Mouse (Mus musculus) thymus, adult 2 months (tissue): Measurements from ENCODE around the gene Bmt2. TPM values are rescaled to one million over a fixed set of nuclear protein-coding genes. Genes with fewer than 3 reads are reported as not detected.

Experiments
- DNase-seq: peaks from one replicate; pipeline ENCODE4 v3.0.0; 2021
- H3K27ac ChIP-seq: fragments of 200-500 bp; 2 replicates; pipeline ENCODE4 v1.5.1; 2012; ENCODE audit warnings: low read length, control low read depth; ENCODE audit not compliant: control insufficient read depth, insufficient read depth
- H3K27me3 ChIP-seq: fragments of 200-500 bp; 2 replicates; pipeline ENCODE4 v1.6.1; 2012; ENCODE audit warnings: mild to moderate bottlenecking, low read length, moderate library complexity, mixed read lengths; ENCODE audit not compliant: control insufficient read depth, insufficient read depth
- H3K36me3 ChIP-seq: fragments of 200-500 bp; 2 replicates; pipeline ENCODE4 v1.6.1; 2012; ENCODE audit warnings: mild to moderate bottlenecking, low read length, moderate library complexity; ENCODE audit not compliant: control insufficient read depth, insufficient read depth
- H3K4me1 ChIP-seq: fragments of 200-500 bp; replicated peaks from 2 replicates; pipeline ENCODE4 v1.6.1; 2012; ENCODE audit warnings: low read length; ENCODE audit not compliant: control insufficient read depth, insufficient read depth
- H3K4me3 ChIP-seq: fragments of 200-500 bp; 2 replicates; pipeline ENCODE4 v1.5.1; 2012; ENCODE audit warnings: mild to moderate bottlenecking, low read length, control low read depth, moderate library complexity; ENCODE audit not compliant: control insufficient read depth, insufficient read depth
- CTCF ChIP-seq: fragments of 200-500 bp; IDR thresholded peaks from 2 replicates; pipeline ENCODE4 v1.5.1; 2012; ENCODE audit warnings: mild to moderate bottlenecking, control low read depth, low read length, moderate library complexity, borderline replicate concordance; ENCODE audit not compliant: control insufficient read depth, poor library complexity, insufficient read depth; ENCODE audit errors: extremely low read depth
- POLR2A ChIP-seq: fragments of 200-500 bp; IDR thresholded peaks from 2 replicates; pipeline ENCODE4 v1.6.1; 2012; ENCODE audit warnings: mild to moderate bottlenecking, low read length, control low read depth, moderate library complexity; ENCODE audit not compliant: control insufficient read depth, poor library complexity, insufficient read depth; ENCODE audit errors: extremely low read depth
- WGBS: fragments of 180-500 bp; shearing (Covaris S2); methylation state at CpG from one replicate; pipeline ENCODE4 v1.1.7; 2018; 5-methylcytosine and 5-hydroxymethylcytosine counted together
- polyA plus RNA-seq: library from polyadenylated mRNA; depleted of rRNA; stranded (reverse); fragments of >200 nt; gene quantifications from 2 replicates; pipeline ENCODE4 v1.2.3, GENCODE M21; 2012

Bmt2 gene
- polyA plus RNA-seq, 1 experiment, result 3.3 TPM

- TF ChIP-seq POLR2A, result no peak
- no peak for TF ChIP-seq CTCF
- DNase-seq, result no peak
These were observed 12.6 kb upstream of the Bmt2 start for GRCm38 (mm10) chr6:13690398-13690797.

DNA sequence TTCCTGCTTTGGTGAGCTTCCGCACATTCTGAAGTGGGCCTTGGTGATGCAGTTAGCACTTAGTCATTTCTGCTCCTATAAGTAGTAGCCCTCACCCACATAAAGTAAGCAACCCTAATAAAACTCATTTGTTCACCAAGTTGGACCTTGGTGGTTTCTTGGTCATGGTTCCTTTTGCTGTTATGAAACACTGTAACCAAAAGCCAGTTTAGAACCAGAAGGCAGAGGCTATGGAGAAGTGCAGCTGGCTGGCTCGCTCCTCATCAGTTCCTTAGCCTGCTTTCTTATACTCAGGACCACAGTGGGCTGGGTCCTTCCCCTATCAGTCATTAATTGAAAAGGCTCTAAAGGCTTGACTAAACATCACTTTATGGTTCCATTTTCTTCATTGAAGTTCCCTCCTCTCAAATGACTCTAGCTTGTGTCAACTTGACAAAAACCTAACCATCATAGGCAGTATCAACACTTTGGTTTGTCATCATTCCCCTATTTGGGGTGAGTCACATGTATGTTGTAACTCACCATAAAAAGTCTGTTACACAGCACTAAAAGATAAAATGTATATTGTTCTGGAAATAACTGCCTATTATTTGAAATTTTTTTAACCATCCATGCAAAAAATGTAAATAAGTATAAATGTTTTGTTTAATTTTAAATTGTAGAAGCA, 6.3 kb upstream of the Bmt2 start:
- WGBS, result 94% methylated on average over 2 of the region's 2 CpGs
- H3K4me3 ChIP-seq, result no peak overlapping the region

More at GRCm38 (mm10) chr6:13690398-13690797, 12.6 kb upstream of the Bmt2 start:
- Histone ChIP-seq H3K4me3 (no peak overlapping the region), H3K27me3 (no peaks in the 10 kb centered on the region), H3K27ac (no peak overlapping the region), H3K4me1 (no peaks in the 10 kb centered on the region), H3K36me3 (no peaks in the 10 kb centered on the region)

GRCm38 (mm10) chr6:13678349-13678748, 583 bp upstream of the Bmt2 start:
- Histone ChIP-seq H3K36me3 (no peaks in the 10 kb centered on the region), H3K27ac (peak overlapping the region; percentile 71; the same call in 1 of the 2 replicates), H3K27me3 (no peaks in the 10 kb centered on the region), H3K4me3 (peak overlapping the region; percentile 46), H3K4me1 (peaks cover 8% of the 10 kb centered on the region)
- no peak for DNase-seq
- TF ChIP-seq POLR2A (no peak), CTCF (no peak)
- 37% methylated on average over 5 of the region's 5 CpGs for WGBS

More for the DNA sequence above, 6.3 kb upstream of the Bmt2 start:
- H3K27ac ChIP-seq, result no peak overlapping the region
- no peak for DNase-seq
- no peaks in the 10 kb centered on the region for H3K4me1 ChIP-seq
- no peak for TF ChIP-seq POLR2A
- no peaks in the 10 kb centered on the region for H3K27me3 ChIP-seq
- no peaks in the 10 kb centered on the region for H3K36me3 ChIP-seq

- Histone ChIP-seq H3K4me1 (peaks cover 8% of the 10 kb centered on the region), H3K27me3 (no peaks in the 10 kb centered on the region), H3K4me3 (peak overlapping the region; percentile 76), H3K27ac (peak overlapping the region; percentile 20; the same call in 1 of the 2 replicates), H3K36me3 (no peaks in the 10 kb centered on the region)
- peak; percentile 51 for DNase-seq
- TF ChIP-seq CTCF, result no peak
- TF ChIP-seq POLR2A, result no peak
- WGBS, result under 1% methylated on average over 43 of the region's 43 CpGs
These were observed 515 bp downstream of the Bmt2 start for GRCm38 (mm10) chr6:13677141-13677761.

DNA sequence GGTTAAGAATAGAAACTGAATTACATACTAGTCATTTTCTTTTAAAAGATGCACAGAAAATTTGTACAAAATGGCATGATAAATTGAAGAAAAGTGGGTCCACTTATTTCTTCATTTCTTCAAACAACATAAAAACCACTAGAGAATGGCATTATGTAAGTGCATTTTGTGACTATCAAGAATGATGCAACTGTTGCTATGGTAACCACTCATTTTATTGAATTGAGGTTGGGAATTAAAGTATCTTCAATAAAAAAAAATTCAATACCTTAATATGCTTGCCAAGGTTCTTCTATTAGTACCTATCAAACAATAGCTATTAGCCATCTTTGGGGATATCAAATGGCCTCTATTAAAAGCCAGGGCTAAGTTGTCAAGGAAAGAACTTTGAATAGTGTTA, 1.6 kb downstream of the Bmt2 start:
- no peak for DNase-seq
- Histone ChIP-seq H3K4me1 (peaks cover 8% of the 10 kb centered on the region), H3K4me3 (no peak overlapping the region), H3K27ac (no peak overlapping the region), H3K27me3 (no peaks in the 10 kb centered on the region), H3K36me3 (no peaks in the 10 kb centered on the region)
- TF ChIP-seq POLR2A (no peak), CTCF (no peak)

DNA sequence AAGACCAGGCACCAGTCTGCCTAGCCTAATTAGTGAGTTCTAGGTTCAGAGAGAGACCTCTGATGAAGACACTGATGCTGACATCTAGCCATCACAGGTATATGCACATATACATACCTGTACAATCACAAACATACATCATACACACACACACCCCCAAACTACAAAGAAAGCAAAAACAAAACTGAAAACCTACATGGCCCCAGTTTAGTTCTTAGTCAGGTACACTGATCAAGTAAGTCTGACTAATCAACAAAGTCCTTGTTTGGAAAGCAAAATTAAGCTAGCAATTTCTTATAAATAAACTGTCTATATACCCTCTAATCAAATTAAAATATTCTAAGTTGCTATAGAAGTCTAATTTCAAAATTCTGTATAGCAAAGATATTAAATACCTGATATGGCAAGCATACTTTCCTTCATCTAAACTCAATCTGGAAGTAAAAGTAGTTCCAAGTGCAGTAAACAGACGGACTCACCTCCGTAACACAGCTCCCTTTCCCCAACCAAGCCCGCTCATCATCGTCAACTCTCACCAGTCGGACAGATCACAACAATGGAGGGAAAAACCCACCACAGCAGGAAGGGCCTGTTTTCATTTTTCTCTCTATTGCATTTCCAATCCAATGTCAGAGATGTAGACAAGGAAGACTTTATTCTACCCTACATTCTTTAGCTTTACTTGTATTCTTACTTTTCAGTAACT, 3.0 kb downstream of the Bmt2 start:
- Histone ChIP-seq H3K27me3 (no peaks in the 10 kb centered on the region), H3K4me3 (no peak overlapping the region), H3K4me1 (peaks cover 8% of the 10 kb centered on the region), H3K27ac (no peak overlapping the region), H3K36me3 (no peaks in the 10 kb centered on the region)
- no peak for DNase-seq
- TF ChIP-seq CTCF, result no peak
- 91% methylated on average over 5 of the region's 5 CpGs for WGBS

DNA sequence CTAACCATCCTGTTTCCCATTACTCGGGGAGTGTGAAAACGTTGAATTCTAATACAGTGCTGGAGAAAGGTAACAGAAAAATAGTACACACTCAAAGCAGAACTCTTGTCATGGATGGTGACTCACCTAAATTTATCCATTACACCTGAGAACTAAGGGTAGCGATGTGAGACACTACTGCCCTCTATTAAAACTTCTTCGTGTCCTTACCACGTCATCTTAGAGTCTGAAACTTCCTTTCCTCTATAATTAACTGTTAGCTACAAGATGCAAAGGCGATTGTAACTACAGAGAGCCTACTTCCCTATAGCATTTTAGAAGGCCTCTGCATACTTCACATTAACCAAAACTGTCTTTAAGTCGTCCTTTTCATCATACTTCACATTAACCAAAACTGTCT, 12.1 kb downstream of the Bmt2 start:
- H3K36me3 ChIP-seq, result peaks cover 5% of the 10 kb centered on the region; the same call in 1 of the 2 replicates
- H3K4me3 ChIP-seq, result no peak overlapping the region
- no peak overlapping the region for H3K27ac ChIP-seq
- H3K27me3 ChIP-seq, result no peaks in the 10 kb centered on the region
- no peak for DNase-seq
- no peaks in the 10 kb centered on the region for H3K4me1 ChIP-seq
- TF ChIP-seq CTCF, result no peak
- no peak for TF ChIP-seq POLR2A
- 76% methylated on average over 7 of the region's 7 CpGs for WGBS
